Mouse (Mus musculus) small intestine, adult 2 months (tissue): ENCODE results near the gene Prcp. TPM values are rescaled to one million over a fixed set of nuclear protein-coding genes. Genes with fewer than 3 reads are reported as not detected.
"Not testable (repeated sequence)": the region's sequence is repeated elsewhere in the genome, so short reads cannot be mapped to it uniquely, and the experiment has no call there.

Source experiments
- H3K27ac ChIP-seq: fragments of 200-500 bp; 2 replicates; pipeline ENCODE4 v1.5.1; 2012; ENCODE audit warnings: low read depth, low read length, control low read depth, inconsistent platforms; ENCODE audit not compliant: insufficient read depth
- H3K27me3 ChIP-seq: fragments of 200-500 bp; 2 replicates; pipeline ENCODE4 v1.6.1; 2012; ENCODE audit warnings: mild to moderate bottlenecking, moderate library complexity, low read length, inconsistent platforms; ENCODE audit not compliant: control insufficient read depth, insufficient read depth
- H3K36me3 ChIP-seq: fragments of 200-500 bp; 2 replicates; pipeline ENCODE4 v1.6.1; 2012; ENCODE audit warnings: mild to moderate bottlenecking, low read length, control low read depth, inconsistent platforms; ENCODE audit not compliant: control insufficient read depth, insufficient read depth
- H3K4me1 ChIP-seq: fragments of 200-500 bp; 2 replicates; pipeline ENCODE4 v1.6.1; 2012; ENCODE audit warnings: low read length, inconsistent platforms, mixed read lengths; ENCODE audit not compliant: control insufficient read depth, insufficient read depth, insufficient read length
- H3K4me3 ChIP-seq: fragments of 200-500 bp; 2 replicates; pipeline ENCODE4 v1.5.1; 2012; ENCODE audit warnings: low read depth, mild to moderate bottlenecking, control low read depth, inconsistent platforms, low read length, moderate library complexity
- CTCF ChIP-seq: fragments of 200-500 bp; IDR thresholded peaks from 2 replicates; pipeline ENCODE4 v1.5.1; 2012; ENCODE audit warnings: low read depth, mild to moderate bottlenecking, control low read depth, inconsistent platforms, low read length, moderate library complexity, mixed read lengths; ENCODE audit not compliant: insufficient replicate concordance, insufficient read length; ENCODE audit errors: extremely low read depth
- POLR2A ChIP-seq: fragments of 200-500 bp; IDR thresholded peaks from 2 replicates; pipeline ENCODE4 v1.6.1; 2012; ENCODE audit warnings: low read depth, mild to moderate bottlenecking, control low read depth, inconsistent platforms, low read length, moderate library complexity
- WGBS: fragments of 180-500 bp; shearing (Covaris S2); methylation state at CpG from one replicate; pipeline ENCODE4 v1.1.7; 2018; 5-methylcytosine and 5-hydroxymethylcytosine counted together
- polyA plus RNA-seq: library from polyadenylated mRNA; depleted of rRNA; stranded (reverse); fragments of >200 nt; gene quantifications from 2 replicates; pipeline ENCODE4 v1.2.3, GENCODE M21; 2012

Gene Prcp
- polyA plus RNA-seq, 1 experiment: 9.1 TPM

DNA sequence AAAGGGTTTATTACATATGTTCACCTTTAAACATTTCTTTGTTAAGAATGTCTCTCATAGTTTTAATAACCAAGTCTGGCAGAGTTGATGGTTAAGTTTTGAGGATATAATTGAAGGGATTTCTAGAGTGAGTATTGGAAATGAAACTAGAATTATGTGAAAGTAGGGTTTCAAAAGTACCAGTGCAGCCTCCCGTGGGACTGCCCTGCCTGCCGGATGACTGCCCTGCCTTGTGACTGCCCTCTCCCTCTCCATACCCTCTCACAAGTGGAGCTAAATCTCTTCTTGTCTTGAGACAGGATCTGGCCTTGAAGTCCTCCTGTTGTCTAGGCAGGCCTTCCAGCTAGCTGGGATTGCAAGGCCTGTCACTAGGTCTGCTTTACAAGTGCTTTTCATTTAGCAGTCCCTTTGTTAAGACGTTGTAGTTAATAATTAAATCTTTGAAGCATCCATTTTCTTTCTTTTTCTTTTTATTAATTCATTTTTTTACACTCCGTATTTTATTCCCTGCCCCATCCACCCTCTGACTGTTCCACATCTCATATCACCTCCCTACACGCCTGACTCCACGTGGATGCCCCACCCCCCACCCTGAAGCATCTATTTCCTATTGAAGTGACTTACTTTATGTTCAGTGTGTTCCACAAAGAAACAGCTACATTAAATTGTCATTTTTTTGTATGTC is 46.0 kb downstream of the Prcp start:
- H3K4me3 ChIP-seq: no peak overlapping the region
- no peaks in the 10 kb centered on the region for H3K27me3 ChIP-seq
- WGBS: 81% methylated on average over 6 of the region's 6 CpGs
- H3K4me1 ChIP-seq: no peaks in the 10 kb centered on the region
- no peaks in the 10 kb centered on the region for H3K36me3 ChIP-seq
- no peak for TF ChIP-seq CTCF
- TF ChIP-seq POLR2A: no peak
- H3K27ac ChIP-seq: no peak overlapping the region

DNA sequence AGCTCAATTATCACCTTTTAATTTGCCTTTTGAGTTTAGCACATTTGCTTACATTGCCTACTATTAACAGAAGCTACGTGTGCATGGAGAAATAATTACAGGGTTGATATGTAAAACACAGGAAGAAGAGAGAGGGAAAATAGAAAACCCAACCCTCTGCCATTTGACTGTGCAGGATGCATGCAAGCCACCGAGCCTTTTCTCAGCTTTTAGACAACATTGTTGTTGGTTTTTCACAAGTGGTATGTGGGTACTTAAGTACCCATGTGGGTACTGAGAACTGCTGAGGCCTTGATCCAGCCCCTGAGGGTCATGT is 46.5 kb downstream of the Prcp start:
- TF ChIP-seq POLR2A: no peak
- TF ChIP-seq CTCF: no peak
- Histone ChIP-seq H3K4me1 (no peaks in the 10 kb centered on the region), H3K36me3 (no peaks in the 10 kb centered on the region), H3K4me3 (no peak overlapping the region), H3K27ac (no peak overlapping the region), H3K27me3 (no peaks in the 10 kb centered on the region)
- WGBS: 80% methylated on average over 2 of the region's 2 CpGs

GRCm38 (mm10) chr7:92932792-92933191 is 58.5 kb downstream of the Prcp start:
- Histone ChIP-seq H3K27me3 (no peaks in the 10 kb centered on the region), H3K4me1 (no peaks in the 10 kb centered on the region), H3K27ac (no peak overlapping the region), H3K4me3 (no peak overlapping the region), H3K36me3 (no peaks in the 10 kb centered on the region)
- no peak for TF ChIP-seq CTCF
- TF ChIP-seq POLR2A: no peak
- WGBS: 85% methylated on average over 8 of the region's 8 CpGs

DNA sequence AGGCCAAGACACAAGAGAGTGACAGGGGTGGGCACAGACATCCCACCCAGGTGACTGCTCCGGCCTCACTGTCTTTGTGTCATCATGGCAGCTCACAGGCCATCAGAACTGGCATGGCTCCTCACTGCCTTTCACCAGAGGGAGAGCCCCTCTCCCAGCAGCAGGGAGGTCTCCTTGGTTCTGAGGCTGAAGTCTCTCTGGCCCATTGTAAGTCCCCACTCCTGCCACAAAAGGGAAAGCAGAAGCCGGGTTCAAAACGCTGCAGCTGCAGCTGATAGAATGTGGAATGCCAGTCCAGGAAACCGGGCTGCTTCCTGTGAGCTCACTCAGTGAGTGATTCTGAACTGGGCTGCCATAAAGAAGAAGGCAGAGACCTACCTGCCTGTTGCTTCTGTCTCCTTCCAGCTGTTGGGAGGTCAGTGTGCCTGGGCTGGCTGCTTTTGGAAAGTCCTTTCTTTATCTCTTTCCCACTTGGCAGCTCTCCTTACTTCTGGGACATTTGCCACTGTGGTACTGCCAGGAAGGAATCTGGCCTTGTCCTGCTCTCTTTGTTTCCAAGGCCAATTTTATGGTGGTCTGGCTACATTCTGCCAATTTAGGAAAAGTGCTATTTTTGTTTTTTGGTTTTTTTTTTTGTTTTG is 59.2 kb downstream of the Prcp start:
- not testable (repeated sequence) for H3K36me3 ChIP-seq, H3K27me3 ChIP-seq, H3K27ac ChIP-seq, H3K4me3 ChIP-seq, H3K4me1 ChIP-seq
- WGBS: 70% methylated on average over 4 of the region's 4 CpGs

GRCm38 (mm10) chr7:92936747-92937146 is 62.5 kb downstream of the Prcp start:
- TF ChIP-seq POLR2A: no peak
- no peak for TF ChIP-seq CTCF
- H3K27me3 ChIP-seq: no peaks in the 10 kb centered on the region
- WGBS: 59% methylated on average over 5 of the region's 5 CpGs
- no peaks in the 10 kb centered on the region for H3K36me3 ChIP-seq
- H3K4me3 ChIP-seq: no peak overlapping the region
- no peak overlapping the region for H3K27ac ChIP-seq
- H3K4me1 ChIP-seq: no peaks in the 10 kb centered on the region

GRCm38 (mm10) chr7:92937955-92938354 is 63.7 kb downstream of the Prcp start:
- Histone ChIP-seq H3K4me1 (no peaks in the 10 kb centered on the region), H3K4me3 (no peak overlapping the region), H3K27me3 (no peaks in the 10 kb centered on the region), H3K27ac (no peak overlapping the region), H3K36me3 (no peaks in the 10 kb centered on the region)
- no peak for TF ChIP-seq POLR2A
- TF ChIP-seq CTCF: no peak
- 23% methylated on average over 6 of the region's 6 CpGs for WGBS

- no peaks in the 10 kb centered on the region for H3K4me1 ChIP-seq
- no peak for TF ChIP-seq POLR2A
- TF ChIP-seq CTCF: no peak
- H3K36me3 ChIP-seq: no peaks in the 10 kb centered on the region
- 68% methylated on average over 5 of the region's 5 CpGs for WGBS
- H3K27ac ChIP-seq: no peak overlapping the region
- H3K4me3 ChIP-seq: no peak overlapping the region
- no peaks in the 10 kb centered on the region for H3K27me3 ChIP-seq
Observed at GRCm38 (mm10) chr7:92939776-92940175, 65.5 kb downstream of the Prcp start.
